Mouse (Mus musculus): Measurements from ENCODE around the gene Isx.

GRCm38 (mm10) chr8:74853488-74853887 is 19.5 kb upstream of the Isx start:
- TF ChIP-seq POLR2A (IDR thresholded peaks at IDR 0.05; ENCODE audit: borderline replicate concordance, extremely low read depth, insufficient read depth, insufficient read length, poor library complexity, severe bottlenecking) (no peak), CTCF (IDR thresholded peaks at IDR 0.05; ENCODE audit: borderline replicate concordance, extremely low read depth, insufficient read depth, insufficient read length) (peak; percentile 56; the same call in 1 of the 2 replicates)
